Mouse (Mus musculus) embryo, embryonic 11.5 days (tissue): ENCODE results near the gene Ttc5.
"Not testable (repeated sequence)": the region's sequence is repeated elsewhere in the genome, so short reads cannot be mapped to it uniquely, and the experiment has no call there.

Source experiments
- DNase-seq: peaks from one replicate; pipeline ENCODE4 v3.0.0-alpha.2; 2012; ENCODE audit warnings: low read depth, low spot score

The Ttc5 gene

GRCm38 (mm10) chr14:50785251-50785637 is at the start of gene Ttc5:
TSS of gene Ttc5 (minus strand) at chr14:50785519.
- DNase-seq, result peak; percentile 89

- DNase-seq, result no peak
These were observed 49.1 kb upstream of the Ttc5 start for GRCm38 (mm10) chr14:50834435-50834834.

DNA sequence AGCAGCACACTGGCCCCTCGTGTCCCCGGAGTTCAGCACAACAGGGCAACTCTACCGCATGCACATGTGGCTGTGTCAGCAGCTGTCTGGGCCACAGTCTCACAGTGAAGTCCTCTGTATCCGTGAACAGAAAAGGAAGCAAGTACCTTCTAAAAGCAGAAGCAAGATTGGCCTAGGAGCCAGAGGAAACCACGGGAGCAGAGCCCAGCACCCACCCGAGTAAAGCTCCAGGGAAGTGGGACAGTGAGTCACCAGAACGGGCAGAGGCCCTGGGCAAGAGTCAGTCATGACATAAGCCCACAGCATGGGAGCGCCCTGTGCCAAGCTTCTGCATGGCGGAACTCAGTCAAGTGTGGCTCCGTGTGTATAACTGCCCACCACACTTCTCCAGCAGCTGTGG is 48.6 kb upstream of the Ttc5 start:
- no peak for DNase-seq

GRCm38 (mm10) chr14:50829878-50830277 is 44.6 kb upstream of the Ttc5 start:
- DNase-seq, result no peak

DNA sequence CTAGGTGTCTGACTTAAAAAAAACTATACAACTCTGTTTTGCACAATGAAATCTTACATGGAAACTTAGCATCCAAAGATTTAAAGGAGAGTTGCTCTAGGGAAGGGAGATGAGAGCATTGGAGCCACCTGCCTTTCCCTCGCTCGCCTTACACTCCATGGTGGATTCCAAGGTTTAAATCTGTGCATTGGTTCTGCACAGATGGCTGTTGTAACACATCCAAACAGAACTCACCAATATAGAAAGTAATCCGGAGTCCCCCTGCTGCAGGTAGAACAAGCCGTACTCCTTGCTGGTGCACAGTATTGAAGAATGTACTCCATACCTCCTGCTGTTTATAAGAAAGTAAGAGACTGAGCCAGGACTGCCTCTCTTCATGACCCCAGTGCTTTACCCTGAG is 41.3 kb upstream of the Ttc5 start:
- no peak for DNase-seq

GRCm38 (mm10) chr14:50824219-50824618 is 38.9 kb upstream of the Ttc5 start:
- DNase-seq, result no peak

GRCm38 (mm10) chr14:50823240-50823639 is 37.9 kb upstream of the Ttc5 start:
- DNase-seq, result no peak

- no peak for DNase-seq
These were observed 27.7 kb upstream of the Ttc5 start for GRCm38 (mm10) chr14:50813060-50813459.

DNA sequence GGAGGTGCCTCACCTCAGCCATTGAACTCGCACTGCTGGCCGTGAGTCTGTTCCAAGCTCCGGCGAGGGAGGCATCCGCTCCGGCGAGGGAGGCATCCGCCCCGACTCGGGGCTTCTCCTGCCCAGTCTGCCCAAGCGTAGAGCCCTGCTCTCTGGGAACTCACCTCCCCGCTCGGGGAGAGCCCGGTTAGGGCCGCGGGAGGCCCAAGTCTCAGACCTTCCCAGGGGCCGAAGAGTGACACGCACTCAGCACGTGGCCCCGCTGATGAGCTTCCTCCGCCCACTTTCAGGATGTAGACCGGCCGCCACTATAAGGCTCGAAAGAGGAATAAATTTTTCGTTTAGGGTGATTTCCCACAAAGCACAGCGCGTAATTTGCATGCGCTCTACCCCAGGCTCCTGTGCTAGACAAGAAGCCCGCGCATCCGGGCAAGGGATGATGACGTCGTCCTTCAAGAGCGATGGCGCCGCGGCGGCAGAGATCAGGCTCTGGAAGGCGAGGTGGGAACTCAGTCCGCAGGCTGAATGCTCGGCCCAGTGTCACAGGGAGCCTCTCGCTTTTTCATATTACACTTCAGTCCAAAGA is 22.3 kb upstream of the Ttc5 start, which contains the start of the genes Ccnb1ip1 and Parp2:
Ccnb1ip1 (minus strand) TSS at position 246 of the 586 bp plus-strand sequence.
Parp2 (plus strand) TSS at position 355 of the 586 bp plus-strand sequence.
- peak; percentile 92 for DNase-seq

- DNase-seq, result not testable (repeated sequence)
These were observed 21.1 kb upstream of the Ttc5 start for GRCm38 (mm10) chr14:50806469-50806868.

- no peak for DNase-seq
These were observed 19.4 kb upstream of the Ttc5 start for GRCm38 (mm10) chr14:50804683-50805082.

- DNase-seq, result no peak
These were observed 17.7 kb upstream of the Ttc5 start for GRCm38 (mm10) chr14:50802843-50803562.

DNA sequence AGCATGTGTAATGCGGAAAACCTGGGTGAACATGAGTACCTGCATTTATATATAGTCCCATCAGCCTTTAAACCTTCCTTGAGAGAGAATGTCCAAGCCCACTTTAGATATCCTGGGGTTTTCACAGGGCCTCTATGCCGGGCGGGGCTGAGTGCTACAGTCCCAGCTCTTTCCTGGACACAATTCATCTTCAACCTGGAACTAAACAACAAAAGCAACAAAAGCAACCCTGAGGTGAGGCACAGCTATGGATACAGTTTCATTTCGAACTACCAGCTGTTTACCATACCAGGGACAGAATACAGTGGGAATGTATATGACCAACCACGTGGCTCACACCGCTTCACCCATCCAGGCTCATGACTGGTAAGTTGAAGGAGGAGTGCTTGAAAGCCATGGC is 17.1 kb upstream of the Ttc5 start:
- no peak for DNase-seq

DNA sequence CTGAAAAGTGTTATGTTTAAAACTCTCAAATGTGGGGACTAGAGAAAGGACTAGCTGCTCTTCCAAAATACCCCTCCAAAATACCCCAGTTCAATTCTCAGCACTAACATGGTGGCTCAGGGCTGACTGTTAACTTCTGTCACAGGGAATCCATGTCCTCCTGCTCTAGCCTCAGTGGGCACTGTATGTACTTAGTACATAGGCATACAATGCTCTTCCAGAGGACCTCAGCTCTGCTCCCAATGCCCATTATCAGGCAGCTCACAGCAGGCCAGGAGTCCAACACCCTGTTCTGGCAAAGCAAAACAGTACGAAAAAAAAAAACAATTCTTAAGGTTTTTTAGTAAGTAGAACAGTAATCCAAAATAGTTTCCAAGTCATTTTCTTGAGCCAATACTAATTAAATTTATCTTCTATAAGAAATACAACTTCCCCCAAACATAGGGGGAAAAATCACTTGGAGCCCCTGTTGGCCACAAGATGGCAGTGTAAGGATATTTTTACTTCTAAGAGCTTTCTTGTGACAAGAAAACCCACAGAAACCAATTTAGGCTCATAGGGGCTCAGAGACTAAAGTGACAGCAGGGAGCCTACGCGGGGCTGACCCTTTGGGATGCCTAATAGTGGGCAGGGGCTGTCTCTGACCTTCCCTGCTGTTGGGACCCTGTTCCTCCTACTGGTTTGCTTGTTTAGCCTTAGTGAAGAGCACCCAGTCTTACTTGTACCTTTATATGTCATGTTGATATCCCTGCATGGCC is 14.4 kb upstream of the Ttc5 start:
- peak; percentile 40 for DNase-seq

- no peak for DNase-seq
These were observed 13.2 kb upstream of the Ttc5 start for GRCm38 (mm10) chr14:50798512-50798911.

GRCm38 (mm10) chr14:50796464-50796863 is 11.1 kb upstream of the Ttc5 start:
- no peak for DNase-seq

DNA sequence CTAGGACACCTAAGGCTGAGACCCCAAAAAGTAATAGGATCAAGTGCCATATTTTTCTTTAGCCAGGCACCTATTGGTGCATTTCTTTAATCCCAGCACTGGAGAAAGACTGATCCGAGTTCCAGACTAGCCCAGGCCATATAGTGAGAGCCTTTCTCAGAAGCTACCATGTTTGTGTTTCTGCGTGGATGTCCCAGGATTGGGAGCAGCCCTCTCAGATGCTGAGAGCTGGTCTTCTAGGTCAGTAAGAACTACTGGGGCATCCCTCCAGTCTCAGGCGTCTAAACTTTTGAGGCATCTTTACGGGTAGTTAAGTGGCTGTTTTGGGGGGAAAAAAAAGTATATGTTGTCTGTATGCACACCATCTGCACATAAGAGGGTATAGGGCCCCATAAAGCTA is 10.6 kb upstream of the Ttc5 start:
- DNase-seq, result no peak

DNA sequence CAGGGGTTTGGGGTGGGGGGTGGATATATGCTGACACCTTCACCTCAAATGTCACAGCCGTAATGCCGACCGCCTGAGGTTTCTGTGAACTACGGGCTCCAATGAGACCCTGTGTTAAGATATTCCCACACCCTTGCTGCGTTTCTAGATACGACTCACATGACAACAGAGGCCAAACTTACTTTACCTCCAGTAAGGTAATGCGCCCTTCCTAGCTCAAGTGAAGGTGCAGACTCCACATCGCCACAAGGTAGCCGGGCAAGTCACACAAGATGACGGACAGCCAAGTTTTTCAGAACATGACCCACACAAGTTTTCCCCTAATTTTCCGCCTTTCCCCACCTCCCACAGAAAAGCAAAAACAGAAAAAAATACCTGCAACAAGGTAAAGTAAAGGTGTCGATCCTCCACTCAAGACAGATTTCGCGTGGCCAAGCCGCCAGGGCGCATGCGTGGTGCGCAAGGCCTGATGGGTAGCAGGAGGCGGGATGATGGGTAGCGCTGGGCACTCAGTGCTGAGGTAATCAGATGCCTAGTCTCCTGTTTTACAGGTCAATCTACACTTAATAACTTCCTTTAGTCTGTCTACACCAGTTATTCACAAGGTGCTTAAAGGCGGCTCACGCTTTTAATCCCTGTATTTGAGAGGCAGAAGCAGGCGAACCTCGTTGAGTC is 10.1 kb upstream of the Ttc5 start:
- DNase-seq, result no peak

GRCm38 (mm10) chr14:50788157-50788556 is 2.8 kb upstream of the Ttc5 start:
- no peak for DNase-seq

GRCm38 (mm10) chr14:50784391-50785250 is 698 bp downstream of the Ttc5 start:
- DNase-seq, result no peak

GRCm38 (mm10) chr14:50782166-50782565 is 3.2 kb downstream of the Ttc5 start:
- no peak for DNase-seq
